Mouse (Mus musculus): ENCODE measurements around the gene Foxn3.

DNA sequence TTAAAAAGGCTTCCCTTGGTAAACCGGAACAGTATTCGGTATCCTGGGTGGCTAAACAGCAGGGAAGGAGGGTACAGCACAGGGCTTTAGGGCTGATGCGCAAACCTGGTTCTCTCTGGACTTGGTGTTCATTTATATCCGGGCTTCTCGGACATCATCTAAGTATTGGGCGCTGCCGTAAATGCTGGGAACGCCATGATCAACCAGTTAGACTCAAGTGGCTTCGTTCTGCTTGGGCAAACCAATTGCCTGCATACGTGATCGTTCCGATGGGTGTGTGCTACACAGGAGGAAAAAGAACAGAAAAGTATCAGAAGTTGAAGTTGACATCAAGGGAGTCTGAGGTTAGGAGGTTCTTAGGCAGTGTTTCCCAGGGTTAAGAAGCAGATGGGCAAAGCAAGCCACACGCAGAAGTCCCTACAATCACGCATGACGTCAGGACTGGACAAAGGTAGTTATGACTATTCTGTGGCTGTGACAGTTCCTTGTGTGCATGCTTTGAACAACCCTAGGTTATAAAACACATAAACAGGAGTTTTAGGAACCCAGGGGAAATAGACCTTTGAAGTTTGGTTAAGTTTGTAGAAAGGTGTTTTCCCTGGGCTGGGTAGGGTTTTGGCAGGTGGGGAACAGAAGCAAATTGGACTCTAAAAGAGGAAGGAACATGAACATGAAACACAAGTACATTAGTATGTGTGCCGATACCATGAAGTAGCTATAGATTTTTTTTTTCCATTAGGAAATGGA lies 46.9 kb upstream of the Foxn3 start:
- TF ChIP-seq CTCF (conservative IDR thresholded peaks at IDR 0.05 in 1 of 2, IDR thresholded peaks at IDR 0.05 in 1 of 2; ENCODE audit: low read depth in 2 of 2, low read length in 2 of 2) (no peak), TCF12 (IDR thresholded peaks at IDR 0.05; ENCODE audit: low read depth, low read length) (peak; percentile 89), MAX (IDR thresholded peaks at IDR 0.05; ENCODE audit: low read length) (peak; percentile 63; the same call in 1 of the 2 replicates), JUND (conservative IDR thresholded peaks at IDR 0.05; ENCODE audit: low read depth, low read length) (peak; percentile 96), E2F4 (IDR thresholded peaks at IDR 0.05; ENCODE audit: insufficient replicate concordance, low read depth, low read length) (no peak), JUN (IDR thresholded peaks at IDR 0.05; ENCODE audit: insufficient read depth, low read depth, low read length) (peak; percentile 88), EP300 (IDR thresholded peaks at IDR 0.05; ENCODE audit: low read length) (peak; percentile 94), ELF1 (IDR thresholded peaks at IDR 0.05; ENCODE audit: low read depth, low read length) (no peak), RCOR1 (conservative IDR thresholded peaks at IDR 0.05; ENCODE audit: low read depth, low read length) (peak; percentile 75; the same call in 1 of the 2 replicates), MYC (IDR thresholded peaks at IDR 0.05; ENCODE audit: low read depth, low read length) (peak; percentile 90), POLR2AphosphoS2 (IDR thresholded peaks at IDR 0.05; ENCODE audit: low read depth, low read length) (no peak), POLR2A (IDR thresholded peaks at IDR 0.05; ENCODE audit: low read depth, low read length) (peak; percentile 54), ZMIZ1 (IDR thresholded peaks at IDR 0.05; ENCODE audit: low read depth, low read length) (no peak)

Measured in CH12.LX (cell line).